Mouse (Mus musculus): ENCODE data around the gene Ilk.
"Not testable (repeated sequence)": the region's sequence is repeated elsewhere in the genome, so short reads cannot be mapped to it uniquely, and the experiment has no call there.

Gene Ilk

GRCm38 (mm10) chr7:105743246-105743925 is 7.0 kb downstream of the Ilk start:
- DNase-seq (ENCODE audit: low read depth, low spot score) = not testable (repeated sequence)

- DNase-seq (ENCODE audit: low read depth, low spot score) = peak; percentile 86
Observed at GRCm38 (mm10) chr7:105743926-105744590, 7.7 kb downstream of the Ilk start, which contains the start of gene Taf10. Gene Taf10, minus strand, starts transcription at chr7:105744361.

GRCm38 (mm10) chr7:105747776-105748175 is 11.4 kb downstream of the Ilk start:
- no peak for DNase-seq (ENCODE audit: low read depth, low spot score)

GRCm38 (mm10) chr7:105751491-105752433 is 15.4 kb downstream of the Ilk start, which contains the start of gene Tpp1:
Gene Tpp1, minus strand, starts transcription at chr7:105752235.
- DNase-seq (ENCODE audit: low read depth, low spot score) = peak; percentile 85

- DNase-seq (ENCODE audit: low read depth, low spot score) = no peak
Observed at GRCm38 (mm10) chr7:105752716-105753115, 16.3 kb downstream of the Ilk start.

- no peak for DNase-seq (ENCODE audit: low read depth, low spot score)
Observed at GRCm38 (mm10) chr7:105753281-105753680, 16.9 kb downstream of the Ilk start.

GRCm38 (mm10) chr7:105761813-105762484 is 25.6 kb downstream of the Ilk start:
- no peak for DNase-seq (ENCODE audit: low read depth, low spot score)

- DNase-seq (ENCODE audit: low read depth, low spot score) = no peak
Observed at GRCm38 (mm10) chr7:105762517-105763270, 26.3 kb downstream of the Ilk start.

GRCm38 (mm10) chr7:105764331-105764730 is 27.9 kb downstream of the Ilk start:
- DNase-seq (ENCODE audit: low read depth, low spot score) = no peak

- DNase-seq (ENCODE audit: low read depth, low spot score) = no peak
Observed at GRCm38 (mm10) chr7:105767729-105768165, 31.4 kb downstream of the Ilk start.

- DNase-seq (ENCODE audit: low read depth, low spot score) = no peak
Observed at GRCm38 (mm10) chr7:105769959-105770358, 33.6 kb downstream of the Ilk start.

- DNase-seq (ENCODE audit: low read depth, low spot score) = no peak
Observed at GRCm38 (mm10) chr7:105772331-105772730, 35.9 kb downstream of the Ilk start.

GRCm38 (mm10) chr7:105773041-105773440 is 36.6 kb downstream of the Ilk start:
- DNase-seq (ENCODE audit: low read depth, low spot score) = no peak

- DNase-seq (ENCODE audit: low read depth, low spot score) = no peak
Observed at GRCm38 (mm10) chr7:105774661-105775060, 38.3 kb downstream of the Ilk start.

- no peak for DNase-seq (ENCODE audit: low read depth, low spot score)
Observed at GRCm38 (mm10) chr7:105776026-105776425, 39.6 kb downstream of the Ilk start.

GRCm38 (mm10) chr7:105777316-105777715 is 40.9 kb downstream of the Ilk start:
- DNase-seq (ENCODE audit: low read depth, low spot score) = no peak

- peak; percentile 77 for DNase-seq (ENCODE audit: low read depth, low spot score)
Observed at GRCm38 (mm10) chr7:105777797-105778552, 41.6 kb downstream of the Ilk start.

- DNase-seq (ENCODE audit: low read depth, low spot score) = no peak
Observed at GRCm38 (mm10) chr7:105778553-105779265, 42.3 kb downstream of the Ilk start.

- DNase-seq (ENCODE audit: low read depth, low spot score) = no peak
Observed at GRCm38 (mm10) chr7:105783861-105784260, 47.5 kb downstream of the Ilk start.
